Mouse (Mus musculus) MEL (cell line): Measurements from ENCODE around the gene Fut1. TPM values are rescaled to one million over a fixed set of nuclear protein-coding genes. Genes with fewer than 3 reads are reported as not detected.

Source experiments
- DNase-seq: peaks from one replicate; pipeline ENCODE4 v3.0.0; 2011; ENCODE audit warnings: low read depth, low spot score
- H3K27ac ChIP-seq: 2 replicates; pipeline ENCODE4 v1.5.1; 2012; ENCODE audit warnings: low read depth, mild to moderate bottlenecking, control low read depth, low read length, moderate library complexity; ENCODE audit not compliant: control insufficient read depth
- H3K27me3 ChIP-seq, 2 experiments: fragments of 150-350 bp in 1 of 2; sonication (generic) in 1 of 2; 2 replicates each; pipeline ENCODE4 v1.6.1; 2012; ENCODE audit warnings: low read length in 2 of 2, mild to moderate bottlenecking in 2 of 2, improper control_type of control experiment in 1 of 2, moderate library complexity in 1 of 2; ENCODE audit not compliant: insufficient read depth in 2 of 2, control insufficient read depth in 1 of 2
- H3K36me3 ChIP-seq, 2 experiments: 2 replicates each; pipeline ENCODE4 v1.6.1; 2012 to 2014; ENCODE audit warnings: low read length in 2 of 2, improper control_type of control experiment in 1 of 2, inconsistent platforms in 1 of 2, mild to moderate bottlenecking in 1 of 2; ENCODE audit not compliant: insufficient read depth in 2 of 2, control insufficient read depth in 1 of 2
- H3K4me1 ChIP-seq, 2 experiments: fragments of 150-350 bp in 1 of 2; sonication (generic) in 1 of 2; 2 replicates each; pipeline ENCODE4 v1.6.1; 2012; ENCODE audit warnings: low read length in 2 of 2, improper control_type of control experiment in 1 of 2, mild to moderate bottlenecking in 1 of 2; ENCODE audit not compliant: insufficient read depth in 2 of 2, control insufficient read depth in 1 of 2
- H3K4me3 ChIP-seq, 2 experiments: fragments of 150-350 bp in 1 of 2; sonication (generic) in 1 of 2; 2 replicates each; pipeline ENCODE4 v1.5.1; 2012; ENCODE audit warnings: low read depth in 2 of 2, low read length in 2 of 2, mild to moderate bottlenecking in 2 of 2, moderate library complexity in 2 of 2, control low read depth in 1 of 2, improper control_type of control experiment in 1 of 2; ENCODE audit not compliant: control insufficient read depth in 1 of 2, insufficient read depth in 1 of 2
- H3K79me2 ChIP-seq: 2 replicates; pipeline ENCODE4 v1.6.1; 2012; ENCODE audit warnings: mild to moderate bottlenecking, low read length, moderate library complexity; ENCODE audit not compliant: control insufficient read depth, poor library complexity, insufficient read depth
- H3K9ac ChIP-seq: 2 replicates; pipeline ENCODE4 v1.6.1; 2012; ENCODE audit warnings: low read depth, mild to moderate bottlenecking, control low read depth, low read length, moderate library complexity; ENCODE audit not compliant: control insufficient read depth, poor library complexity, severe bottlenecking
- H3K9me3 ChIP-seq: fragments of 150-350 bp; sonication (generic); replicated peaks from 2 replicates; pipeline ENCODE4 v1.6.1; 2012; ENCODE audit warnings: mild to moderate bottlenecking, low read length, improper control_type of control experiment, moderate library complexity; ENCODE audit not compliant: insufficient read depth
- BHLHE40 ChIP-seq: IDR thresholded peaks from 2 replicates; pipeline ENCODE4 v1.6.1; 2012; ENCODE audit warnings: low read depth, mild to moderate bottlenecking, inconsistent platforms, low read length, improper control_type of control experiment, borderline replicate concordance
- CHD1 ChIP-seq: IDR thresholded peaks from 2 replicates; pipeline ENCODE4 v1.6.1; 2012; ENCODE audit warnings: low read depth, mild to moderate bottlenecking, inconsistent platforms, low read length, improper control_type of control experiment
- CTCF ChIP-seq, 3 experiments: IDR thresholded peaks in 2 of 3; conservative IDR thresholded peaks in 1 of 3; 2 replicates each; pipeline ENCODE4 v1.5.1; 2011 to 2012; ENCODE audit warnings: low read length in 3 of 3, low read depth in 2 of 3, mild to moderate bottlenecking in 2 of 3, improper control_type of control experiment in 1 of 3, inconsistent platforms in 1 of 3, mixed read lengths in 1 of 3, moderate library complexity in 1 of 3; ENCODE audit not compliant: control insufficient read depth in 1 of 3, insufficient read depth in 1 of 3, poor library complexity in 1 of 3, severe bottlenecking in 1 of 3
- EP300 ChIP-seq, 2 experiments: IDR thresholded peaks; 2 replicates each; pipeline ENCODE4 v1.6.1; 2011; ENCODE audit warnings: improper control_type of control experiment in 2 of 2, low read length in 2 of 2, low read depth in 1 of 2, mild to moderate bottlenecking in 1 of 2
- JUND ChIP-seq: IDR thresholded peaks from 2 replicates; pipeline ENCODE4 v1.6.1; 2011; ENCODE audit warnings: low read depth, mild to moderate bottlenecking, improper control_type of control experiment, low read length
- MAFK ChIP-seq: IDR thresholded peaks from 2 replicates; pipeline ENCODE4 v1.6.1; 2011; ENCODE audit warnings: low read depth, mild to moderate bottlenecking, low read length, improper control_type of control experiment, borderline replicate concordance
- MAZ ChIP-seq: IDR thresholded peaks from 2 replicates; pipeline ENCODE4 v1.6.1; 2012; ENCODE audit warnings: low read depth, mild to moderate bottlenecking, inconsistent platforms, low read length, improper control_type of control experiment
- MXI1 ChIP-seq: IDR thresholded peaks from 2 replicates; pipeline ENCODE4 v1.6.1; 2011; ENCODE audit warnings: mild to moderate bottlenecking, low read depth, low read length, improper control_type of control experiment
- MYC ChIP-seq: IDR thresholded peaks from 2 replicates; pipeline ENCODE4 v1.6.1; 2011; ENCODE audit warnings: low read depth, mild to moderate bottlenecking, low read length, improper control_type of control experiment, moderate library complexity
- POLR2A ChIP-seq, 2 experiments: IDR thresholded peaks; 2 replicates each; pipeline ENCODE4 v1.6.1; 2011 to 2012; ENCODE audit warnings: low read length in 2 of 2, mild to moderate bottlenecking in 2 of 2, control low read depth in 1 of 2, improper control_type of control experiment in 1 of 2, low read depth in 1 of 2, moderate library complexity in 1 of 2; ENCODE audit not compliant: control insufficient read depth in 1 of 2, insufficient read depth in 1 of 2, poor library complexity in 1 of 2
- POLR2AphosphoS2 ChIP-seq: IDR thresholded peaks from 2 replicates; pipeline ENCODE4 v1.6.1; 2011; ENCODE audit warnings: low read length, improper control_type of control experiment
- POLR2AphosphoS5 ChIP-seq: IDR thresholded peaks from 2 replicates; pipeline ENCODE4 v1.6.1; 2012; ENCODE audit warnings: low read depth, borderline replicate concordance, mild to moderate bottlenecking, inconsistent platforms, low read length, moderate library complexity, mixed read lengths
- RAD21 ChIP-seq: IDR thresholded peaks from 2 replicates; pipeline ENCODE4 v1.6.1; 2011; ENCODE audit warnings: mild to moderate bottlenecking, low read depth, low read length, improper control_type of control experiment
- UBTF ChIP-seq: IDR thresholded peaks from 2 replicates; pipeline ENCODE4 v1.6.1; 2012; ENCODE audit warnings: low read depth, mild to moderate bottlenecking, inconsistent platforms, low read length, improper control_type of control experiment, moderate library complexity, borderline replicate concordance; ENCODE audit not compliant: insufficient read depth
- USF1 ChIP-seq: IDR thresholded peaks from 2 replicates; pipeline ENCODE4 v1.6.1; 2014; ENCODE audit warnings: low read depth, mild to moderate bottlenecking, inconsistent platforms, low read length, improper control_type of control experiment, moderate library complexity
- ZC3H11A ChIP-seq: IDR thresholded peaks from 2 replicates; pipeline ENCODE4 v1.6.1; 2012; ENCODE audit warnings: low read depth, mild to moderate bottlenecking, inconsistent platforms, low read length, improper control_type of control experiment
- ZKSCAN1 ChIP-seq: IDR thresholded peaks from 2 replicates; pipeline ENCODE4 v1.6.1; 2012; ENCODE audit warnings: low read depth, mild to moderate bottlenecking, inconsistent platforms, low read length, improper control_type of control experiment, moderate library complexity
- ZNF384 ChIP-seq: IDR thresholded peaks from 2 replicates; pipeline ENCODE4 v1.6.1; 2012; ENCODE audit warnings: low read depth, mild to moderate bottlenecking, inconsistent platforms, low read length, improper control_type of control experiment
- polyA plus RNA-seq, 2 experiments: library from polyadenylated mRNA; stranded (reverse) in 1 of 2; unstranded in 1 of 2; fragments of >175 nt in 1 of 2; fragments of >200 nt in 1 of 2; gene quantifications; 2 replicates each; pipeline versions ENCODE4 v1.2.1 to v1.2.4; 2012; ENCODE audit warnings: low replicate concordance in 2 of 2, low read depth in 1 of 2; ENCODE audit not compliant: insufficient read length in 2 of 2, insufficient read depth in 1 of 2, missing spikeins in 1 of 2
- total RNA-seq: library from RNA; depleted of rRNA; stranded (reverse); fragments of 300-350 nt; gene quantifications from 2 replicates; pipeline ENCODE4 v1.2.3, GENCODE M21; 2012

Fut1 gene
- total and polyA plus RNA-seq, 3 experiments = 0.04 TPM; not detected in 2

DNA sequence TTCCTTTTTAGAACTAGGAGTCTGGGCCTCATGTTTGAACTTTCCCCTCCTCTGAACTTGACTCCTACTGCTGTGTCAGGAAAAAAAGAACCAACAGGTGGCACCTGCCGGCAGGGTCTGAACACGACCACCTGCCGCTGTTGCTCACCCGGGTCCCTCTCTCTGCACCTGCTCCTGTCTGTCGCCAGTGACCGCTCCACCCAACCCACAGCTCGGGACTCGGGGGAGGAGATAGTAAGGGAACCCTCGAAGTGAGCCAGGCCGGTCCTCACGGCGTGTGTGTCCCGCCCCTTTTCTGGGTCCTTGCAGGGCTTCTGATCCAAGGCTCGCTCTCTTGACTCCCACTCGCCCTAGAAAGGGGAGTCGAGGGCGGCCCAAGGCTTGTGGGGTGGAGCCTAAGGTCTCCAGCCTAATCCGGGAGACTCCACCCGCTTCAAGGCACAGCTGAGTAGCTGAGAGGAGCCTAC lies 22.5 kb downstream of the Fut1 start, which contains the start of gene Mamstr:
TSS of gene Mamstr (plus strand) at position 417 of the 467 bp plus-strand sequence.
- no peaks in the 10 kb centered on the region for H3K9me3 ChIP-seq
- no peaks in the 10 kb centered on the region for H3K79me2 ChIP-seq
- H3K4me3 ChIP-seq = no peak within 1 kb of the TSS
- peaks cover 0 to 10% of the 10 kb centered on the region in 2 experiments; a peak in 2 of 4 replicates for H3K4me1 ChIP-seq
- H3K27me3 ChIP-seq = peaks cover 0 to under 1% of the 10 kb centered on the region in 2 experiments; a peak in 1 of 4 replicates
- TF ChIP-seq RAD21 = no peak
- H3K9ac ChIP-seq = no peak within 1 kb of the TSS
- H3K27ac ChIP-seq = no peak within 1 kb of the TSS
- H3K36me3 ChIP-seq = peaks cover 0 to 4% of the 10 kb centered on the region in 2 experiments; a peak in 1 of 4 replicates
- no peak for DNase-seq

- TF ChIP-seq MAZ (no peak), ZKSCAN1 (no peak), BHLHE40 (no peak), POLR2AphosphoS5 (no peak), JUND (no peak), ZC3H11A (no peak), MYC (no peak), POLR2AphosphoS2 (no peak), CHD1 (no peak), UBTF (no peak), CTCF (IDR thresholded peaks at IDR 0.05 in 2 of 3, conservative IDR thresholded peaks at IDR 0.05 in 1 of 3; ENCODE audit: control insufficient read depth in 1 of 3, insufficient read depth in 1 of 3, low read depth in 2 of 3, low read length in 3 of 3, poor library complexity in 1 of 3, severe bottlenecking in 1 of 3) (no peak), EP300 (IDR thresholded peaks at IDR 0.05; ENCODE audit: low read depth in 1 of 2, low read length in 2 of 2) (no peak), POLR2A (IDR thresholded peaks at IDR 0.05; ENCODE audit: control insufficient read depth in 1 of 2, insufficient read depth in 1 of 2, low read depth in 1 of 2, low read length in 2 of 2, poor library complexity in 1 of 2) (no peak), USF1 (no peak), MAFK (no peak), MXI1 (no peak), ZNF384 (no peak)
- Histone ChIP-seq H3K36me3 (peaks cover 0 to 4% of the 10 kb centered on the region in 2 experiments; a peak in 1 of 4 replicates), H3K4me3 (no peak overlapping the region), H3K4me1 (peaks cover 0 to 4% of the 10 kb centered on the region in 2 experiments; a peak in 1 of 4 replicates), H3K9ac (no peak overlapping the region), H3K9me3 (no peaks in the 10 kb centered on the region), H3K27ac (no peak overlapping the region), H3K79me2 (no peaks in the 10 kb centered on the region), H3K27me3 (peaks cover 0 to 1% of the 10 kb centered on the region in 2 experiments; a peak in 1 of 4 replicates)
- DNase-seq = no peak
Observed at GRCm38 (mm10) chr7:45640191-45640957, 23.3 kb downstream of the Fut1 start.
